Mouse (Mus musculus) forebrain, embryonic 12.5 days (tissue): ENCODE results near the gene Slc27a4. TPM values are rescaled to one million over a fixed set of nuclear protein-coding genes. Genes with fewer than 3 reads are reported as not detected.

Source experiments
- ATAC-seq: fragments of 200-750 bp; cut with Nextera tagmentation; 2 replicates; pipeline ENCODE4 v1.8.0; 2017; ENCODE audit warnings: moderate TSS enrichment; ENCODE audit not compliant: low FRiP score
- H3K27ac ChIP-seq: fragments of 300-500 bp; sonication (generic); 2 replicates; pipeline ENCODE4 v1.5.1; 2016; ENCODE audit warnings: mild to moderate bottlenecking
- H3K27me3 ChIP-seq: fragments of 300-500 bp; sonication (generic); 2 replicates; pipeline ENCODE4 v1.6.1; 2016; ENCODE audit warnings: mild to moderate bottlenecking
- H3K36me3 ChIP-seq: fragments of 300-500 bp; sonication (generic); replicated peaks from 2 replicates; pipeline ENCODE4 v1.6.1; 2016; ENCODE audit warnings: mild to moderate bottlenecking
- H3K4me1 ChIP-seq: fragments of 300-500 bp; sonication (generic); 2 replicates; pipeline ENCODE4 v1.6.1; 2016
- H3K4me2 ChIP-seq: fragments of 300-500 bp; sonication (generic); 2 replicates; pipeline ENCODE4 v1.6.1; 2016; ENCODE audit warnings: mild to moderate bottlenecking, moderate library complexity
- H3K4me3 ChIP-seq: fragments of 300-500 bp; sonication (generic); replicated peaks from 2 replicates; pipeline ENCODE4 v1.5.1; 2016; ENCODE audit warnings: mild to moderate bottlenecking
- H3K9ac ChIP-seq: fragments of 300-500 bp; sonication (generic); 2 replicates; pipeline ENCODE4 v1.6.1; 2016; ENCODE audit warnings: mild to moderate bottlenecking
- H3K9me3 ChIP-seq: fragments of 300-500 bp; sonication (generic); 2 replicates; pipeline ENCODE4 v1.6.1; 2016
- WGBS: fragments of 180-500 bp; shearing (Covaris S2); methylation state at CpG from one replicate; pipeline ENCODE4 v1.1.7; 2016; 5-methylcytosine and 5-hydroxymethylcytosine counted together
- polyA plus RNA-seq: library from polyadenylated mRNA; unstranded; fragments of >200 nt; fragmentation: Nextera tagmentation; extraction: Ambion mirVana; gene quantifications from 2 replicates; pipeline ENCODE4 v1.2.1, GENCODE M21; 2016

Gene Slc27a4
- polyA plus RNA-seq, 1 experiment from 2014 or later = 16.5 TPM

GRCm38 (mm10) chr2:29849841-29850480 lies 47.5 kb downstream of the Slc27a4 start:
- WGBS = 62% methylated on average over 5 of the region's 5 CpGs
- Histone ChIP-seq H3K4me1 (peaks cover 51% of the 10 kb centered on the region), H3K4me3 (no peak overlapping the region), H3K27ac (0 out of 2 replicates have a peak overlapping the region, but pooled peaks have one; percentile 19), H3K27me3 (peaks cover 93% of the 10 kb centered on the region), H3K9me3 (no peaks in the 10 kb centered on the region), H3K4me2 (no peak overlapping the region), H3K9ac (no peak overlapping the region), H3K36me3 (no peaks in the 10 kb centered on the region)
- ATAC-seq = no peak

- Histone ChIP-seq H3K27me3 (peaks cover 92% of the 10 kb centered on the region), H3K27ac (no peak overlapping the region), H3K4me3 (no peak overlapping the region), H3K4me1 (peaks cover 49% of the 10 kb centered on the region), H3K4me2 (no peak overlapping the region), H3K9me3 (no peaks in the 10 kb centered on the region), H3K36me3 (no peaks in the 10 kb centered on the region), H3K9ac (peak overlapping the region; percentile 30; the same call in 1 of the 2 replicates)
- 35% methylated on average over 4 of the region's 4 CpGs for WGBS
- ATAC-seq = no peak
Observed at GRCm38 (mm10) chr2:29852957-29853485, 50.6 kb downstream of the Slc27a4 start.

- no peak overlapping the region for H3K9ac ChIP-seq
- no peak overlapping the region for H3K27ac ChIP-seq
- peaks cover 50% of the 10 kb centered on the region for H3K4me1 ChIP-seq
- H3K4me3 ChIP-seq = no peak overlapping the region
- no peak for ATAC-seq
- no peaks in the 10 kb centered on the region for H3K36me3 ChIP-seq
- H3K9me3 ChIP-seq = no peaks in the 10 kb centered on the region
- peaks cover 92% of the 10 kb centered on the region for H3K27me3 ChIP-seq
- WGBS = 76% methylated on average over 5 of the region's 5 CpGs
- H3K4me2 ChIP-seq = no peak overlapping the region
Observed at GRCm38 (mm10) chr2:29853736-29854135, 51.3 kb downstream of the Slc27a4 start.

GRCm38 (mm10) chr2:29855585-29856210 lies 53.3 kb downstream of the Slc27a4 start:
- peaks cover 45% of the 10 kb centered on the region for H3K4me1 ChIP-seq
- WGBS = 68% methylated on average over 10 of the region's 10 CpGs
- peaks cover 87% of the 10 kb centered on the region for H3K27me3 ChIP-seq
- H3K9ac ChIP-seq = no peak overlapping the region
- no peak overlapping the region for H3K27ac ChIP-seq
- no peaks in the 10 kb centered on the region for H3K9me3 ChIP-seq
- H3K36me3 ChIP-seq = no peaks in the 10 kb centered on the region
- no peak overlapping the region for H3K4me2 ChIP-seq
- no peak for ATAC-seq
- H3K4me3 ChIP-seq = no peak overlapping the region

GRCm38 (mm10) chr2:29856451-29857260 lies 54.2 kb downstream of the Slc27a4 start:
- ATAC-seq = no peak
- WGBS = 5% methylated on average over 19 of the region's 19 CpGs
- Histone ChIP-seq H3K4me3 (no peak overlapping the region), H3K4me1 (peaks cover 45% of the 10 kb centered on the region), H3K27me3 (peaks cover 79% of the 10 kb centered on the region), H3K9me3 (no peaks in the 10 kb centered on the region), H3K36me3 (no peaks in the 10 kb centered on the region), H3K27ac (no peak overlapping the region), H3K4me2 (no peak overlapping the region), H3K9ac (no peak overlapping the region)

GRCm38 (mm10) chr2:29857341-29857740 lies 54.9 kb downstream of the Slc27a4 start:
- Histone ChIP-seq H3K4me1 (peaks cover 45% of the 10 kb centered on the region), H3K9ac (no peak overlapping the region), H3K4me2 (no peak overlapping the region), H3K36me3 (no peaks in the 10 kb centered on the region), H3K4me3 (no peak overlapping the region), H3K27me3 (peaks cover 77% of the 10 kb centered on the region), H3K27ac (no peak overlapping the region), H3K9me3 (no peaks in the 10 kb centered on the region)
- no peak for ATAC-seq
- WGBS = 43% methylated on average over 2 of the region's 2 CpGs

- Histone ChIP-seq H3K27me3 (peaks cover 79% of the 10 kb centered on the region), H3K9ac (no peak overlapping the region), H3K9me3 (no peaks in the 10 kb centered on the region), H3K4me3 (no peak overlapping the region), H3K4me1 (peaks cover 42% of the 10 kb centered on the region), H3K36me3 (no peaks in the 10 kb centered on the region), H3K27ac (no peak overlapping the region), H3K4me2 (no peak overlapping the region)
- ATAC-seq = no peak
- WGBS = 89% methylated on average over 5 of the region's 5 CpGs
Observed at GRCm38 (mm10) chr2:29857967-29858366, 55.5 kb downstream of the Slc27a4 start.

GRCm38 (mm10) chr2:29858748-29859473 lies 56.5 kb downstream of the Slc27a4 start:
- ATAC-seq = no peak
- Histone ChIP-seq H3K27ac (no peak overlapping the region), H3K9ac (no peak overlapping the region), H3K4me3 (no peak overlapping the region), H3K4me1 (peaks cover 32% of the 10 kb centered on the region), H3K36me3 (no peaks in the 10 kb centered on the region), H3K4me2 (no peak overlapping the region), H3K27me3 (peaks cover 72% of the 10 kb centered on the region), H3K9me3 (no peaks in the 10 kb centered on the region)
- 13% methylated on average over 5 of the region's 5 CpGs for WGBS

GRCm38 (mm10) chr2:29865125-29865524 lies 62.7 kb downstream of the Slc27a4 start:
- Histone ChIP-seq H3K4me3 (no peak overlapping the region), H3K4me1 (peaks cover 12% of the 10 kb centered on the region), H3K27me3 (peaks cover 52% of the 10 kb centered on the region), H3K36me3 (no peaks in the 10 kb centered on the region), H3K9ac (no peak overlapping the region), H3K27ac (no peak overlapping the region), H3K4me2 (no peak overlapping the region), H3K9me3 (no peaks in the 10 kb centered on the region)
- no peak for ATAC-seq
- WGBS = 76% methylated on average over 4 of the region's 4 CpGs
